Mouse (Mus musculus): ENCODE measurements at regions not wholly inside any gene's neighbourhood (a gene's known extent, or its start where the extent isn't known, plus 50 kb on each side); places are given as distances from the start of the nearest gene placed in this dataset.

DNA sequence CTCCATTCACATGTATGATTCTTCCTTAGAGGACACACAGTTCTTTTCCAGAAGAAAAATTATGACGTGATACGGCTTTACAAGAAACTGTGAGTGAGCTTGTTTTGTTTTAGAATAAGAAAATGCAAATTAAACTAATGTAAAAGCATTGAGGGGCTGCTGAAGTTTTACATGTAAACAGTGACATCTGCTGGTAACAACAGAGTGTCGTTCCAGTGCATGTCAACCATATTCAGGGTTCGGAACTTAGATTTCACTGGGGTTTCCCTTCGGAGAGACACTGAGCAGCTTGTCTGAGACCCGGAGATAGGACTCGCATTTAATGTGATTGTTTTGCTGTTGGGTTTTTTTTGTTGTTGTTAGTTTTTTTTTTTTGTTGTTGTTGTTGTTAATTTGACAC is 148.4 kb upstream of the Ube3a start:
- peak; percentile 23 to 52 for DNase-seq (ENCODE audit: low spot score in 2 of 2)

Measured in right cerebral cortex, adult 2 months (tissue).